Mouse (Mus musculus) E14TG2a.4 (cell line): ENCODE results near the gene Gga3.

Source experiments
- CTCF ChIP-seq: conservative IDR thresholded peaks from 2 replicates; pipeline ENCODE4 v1.5.1; 2014; ENCODE audit warnings: low read length
- NANOG ChIP-seq: IDR thresholded peaks from 2 replicates; pipeline ENCODE4 v1.6.1; 2014; ENCODE audit warnings: borderline replicate concordance, low read length, mixed read lengths
- POU5F1 ChIP-seq: IDR thresholded peaks from 2 replicates; pipeline ENCODE4 v1.6.1; 2014; ENCODE audit warnings: low read length, borderline replicate concordance

DNA sequence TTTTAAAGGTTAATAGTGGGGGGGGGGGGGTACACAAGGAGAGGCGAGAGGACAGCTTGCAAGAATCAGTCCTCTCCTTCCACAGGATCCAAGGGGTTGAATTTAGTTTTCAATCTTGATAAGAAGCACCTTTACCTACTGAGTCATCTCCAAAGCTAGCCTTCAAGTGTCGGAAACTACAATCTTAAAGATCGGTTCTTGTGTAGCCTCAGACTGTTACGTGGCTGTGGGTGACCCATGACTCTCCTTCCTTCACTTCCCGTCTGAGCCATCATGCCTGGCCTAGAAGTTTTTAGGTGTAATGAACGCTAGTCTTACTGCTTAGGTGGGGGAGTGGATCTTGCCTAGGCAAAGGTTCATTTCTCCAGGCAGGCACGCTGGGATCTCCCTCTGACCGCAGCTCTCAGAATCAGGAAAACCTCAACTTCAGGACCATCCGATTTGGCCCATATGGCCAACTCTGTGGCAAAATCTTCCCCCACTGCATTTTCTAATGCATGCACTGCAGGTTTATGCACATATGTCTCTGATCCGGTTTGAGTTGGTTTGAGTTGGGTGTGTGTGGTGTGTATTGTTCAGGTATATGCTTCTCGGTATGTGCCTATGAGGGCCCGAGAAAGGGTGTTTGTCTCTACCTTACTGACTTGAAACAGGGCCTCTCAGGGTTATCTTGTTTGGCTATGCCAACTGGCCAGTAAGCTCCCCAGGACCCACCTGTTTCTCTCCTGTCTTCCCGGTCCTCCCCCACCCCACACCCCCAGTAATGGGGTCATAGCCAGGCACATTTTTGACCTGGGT lies 26.1 kb upstream of the Gga3 start:
- no peak for TF ChIP-seq CTCF
- TF ChIP-seq NANOG, result no peak
- no peak for TF ChIP-seq POU5F1
